Mouse (Mus musculus) olfactory bulb, adult 2 months (tissue): Measurements from ENCODE around the gene Wwc2.

Experiments used
- CTCF ChIP-seq: fragments of 200-500 bp; IDR thresholded peaks from 2 replicates; pipeline ENCODE4 v1.5.1; 2012; ENCODE audit warnings: low read depth, mild to moderate bottlenecking, low read length, moderate library complexity; ENCODE audit not compliant: insufficient read depth
- POLR2A ChIP-seq: fragments of 200-500 bp; IDR thresholded peaks from 2 replicates; pipeline ENCODE4 v1.6.1; 2012; ENCODE audit warnings: mild to moderate bottlenecking, low read depth, low read length, moderate library complexity; ENCODE audit not compliant: insufficient read depth

- TF ChIP-seq CTCF (no peak), POLR2A (no peak)
Measured at GRCm38 (mm10) chr8:47924921-47925320, 65.8 kb downstream of the Wwc2 start.
